Mouse (Mus musculus): ENCODE results near the gene Uqcrq. TPM values are rescaled to one million over a fixed set of nuclear protein-coding genes. Genes with fewer than 3 reads are reported as not detected.

Gene Uqcrq
- 142 TPM for total RNA-seq (2023)

DNA sequence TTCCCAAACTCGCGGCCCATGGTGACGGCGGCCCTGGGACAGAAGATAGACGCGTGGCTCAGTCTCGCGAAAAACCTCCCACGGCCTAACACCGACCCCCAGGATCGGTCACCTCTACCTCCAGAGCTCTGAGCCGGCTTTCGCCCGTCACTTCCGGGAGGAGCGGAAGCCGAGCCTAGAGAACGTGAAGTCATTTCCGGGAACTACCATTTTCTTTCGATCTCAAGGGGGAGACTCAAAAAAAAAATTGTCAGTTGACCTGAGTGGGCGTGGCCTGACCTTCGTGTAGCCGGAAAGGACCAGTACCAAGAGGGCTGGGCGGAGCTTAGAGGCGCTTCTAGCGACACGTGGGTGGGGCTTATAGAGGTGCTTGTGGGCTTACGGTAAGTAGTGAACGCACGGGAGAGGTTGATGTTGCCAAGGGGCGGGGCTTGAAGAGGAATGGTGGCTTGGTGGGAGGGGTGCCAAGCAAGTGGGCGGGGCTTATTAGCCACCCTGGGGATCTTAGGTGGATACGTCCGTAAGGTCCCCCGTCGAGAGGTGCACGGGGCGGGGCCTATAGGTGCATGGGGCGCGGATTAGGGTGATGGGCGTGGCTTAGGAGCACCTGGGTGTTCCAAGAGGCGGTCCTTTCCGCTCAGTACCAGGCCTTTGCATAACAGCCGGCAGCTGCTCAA lies at the start of gene Uqcrq, which contains the start of gene Gdf9:
Gene Uqcrq (minus strand): TSS at position 162 of the 677 bp plus-strand sequence.
Gene Gdf9 (plus strand): TSS at position 354 of the 677 bp plus-strand sequence.

DNA sequence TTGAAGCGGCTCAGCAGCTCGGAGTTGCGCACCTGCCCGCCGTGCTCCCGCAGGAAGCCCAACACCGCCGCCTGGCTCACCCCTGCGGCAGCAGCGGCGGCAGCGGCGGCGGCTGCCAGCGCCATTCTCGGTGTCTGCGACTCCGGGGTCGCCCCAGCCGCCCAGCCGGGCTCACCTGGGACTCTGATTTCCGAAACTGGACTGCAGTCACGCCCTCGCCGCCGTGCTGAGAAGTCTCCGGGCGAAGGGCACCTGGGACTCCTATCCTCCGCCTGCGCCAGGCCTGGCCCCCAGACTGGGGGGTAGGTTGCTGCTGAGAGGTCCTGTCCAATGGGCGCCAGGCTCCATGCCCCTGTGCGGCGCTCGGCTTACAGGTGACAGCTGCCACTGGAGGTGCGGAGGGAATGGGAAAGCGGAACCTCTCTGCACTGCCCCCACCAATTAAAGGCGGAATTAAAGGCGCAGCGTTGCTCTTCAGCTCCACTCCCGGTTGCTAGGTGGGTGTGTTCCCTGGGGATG lies 49.2 kb upstream of the Uqcrq start, which contains the start of the genes Gm9945 and Sowaha:
Gene Gm9945 (plus strand): TSS at position 384 of the 519 bp plus-strand sequence.
Gene Sowaha (minus strand): TSS at position 492 of the 519 bp plus-strand sequence.

DNA sequence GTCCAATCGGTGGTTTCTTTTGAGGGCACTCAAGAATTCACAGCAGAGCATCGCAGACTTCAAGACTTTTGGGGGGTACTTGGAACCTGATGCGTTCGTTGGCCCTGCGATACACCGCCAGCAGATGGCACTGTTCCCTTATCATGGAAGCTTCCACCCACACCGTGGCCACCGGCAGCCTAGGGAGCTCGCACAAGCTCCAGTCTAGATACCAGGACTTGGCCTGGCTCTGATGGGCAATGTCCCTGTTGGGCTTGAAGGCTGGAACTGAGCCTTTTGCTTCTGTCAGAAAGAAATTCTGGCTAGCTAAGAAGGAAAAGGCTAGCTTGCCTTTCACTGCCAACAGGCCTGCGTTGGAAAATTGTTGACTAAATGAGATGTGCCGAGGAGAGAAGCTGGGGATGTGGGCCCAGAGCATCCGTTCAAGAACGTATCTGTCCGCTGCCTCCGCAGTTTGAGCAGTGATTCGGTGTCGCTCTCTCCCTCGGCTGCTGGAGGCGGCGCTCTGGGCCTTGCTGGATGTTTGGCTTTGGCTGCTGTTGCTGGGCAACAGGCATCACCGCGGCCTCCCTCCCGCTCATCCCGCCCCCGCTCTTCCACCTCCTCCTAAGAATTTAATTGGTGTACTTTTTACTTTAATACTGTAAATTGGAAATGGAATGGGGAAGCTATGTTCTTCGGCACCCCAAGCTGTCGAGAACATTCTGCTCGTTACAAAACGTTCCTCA lies 39.5 kb upstream of the Uqcrq start, which contains the start of gene Gm9837:
Gene Gm9837 (minus strand): TSS at position 512 of the 728 bp plus-strand sequence.

DNA sequence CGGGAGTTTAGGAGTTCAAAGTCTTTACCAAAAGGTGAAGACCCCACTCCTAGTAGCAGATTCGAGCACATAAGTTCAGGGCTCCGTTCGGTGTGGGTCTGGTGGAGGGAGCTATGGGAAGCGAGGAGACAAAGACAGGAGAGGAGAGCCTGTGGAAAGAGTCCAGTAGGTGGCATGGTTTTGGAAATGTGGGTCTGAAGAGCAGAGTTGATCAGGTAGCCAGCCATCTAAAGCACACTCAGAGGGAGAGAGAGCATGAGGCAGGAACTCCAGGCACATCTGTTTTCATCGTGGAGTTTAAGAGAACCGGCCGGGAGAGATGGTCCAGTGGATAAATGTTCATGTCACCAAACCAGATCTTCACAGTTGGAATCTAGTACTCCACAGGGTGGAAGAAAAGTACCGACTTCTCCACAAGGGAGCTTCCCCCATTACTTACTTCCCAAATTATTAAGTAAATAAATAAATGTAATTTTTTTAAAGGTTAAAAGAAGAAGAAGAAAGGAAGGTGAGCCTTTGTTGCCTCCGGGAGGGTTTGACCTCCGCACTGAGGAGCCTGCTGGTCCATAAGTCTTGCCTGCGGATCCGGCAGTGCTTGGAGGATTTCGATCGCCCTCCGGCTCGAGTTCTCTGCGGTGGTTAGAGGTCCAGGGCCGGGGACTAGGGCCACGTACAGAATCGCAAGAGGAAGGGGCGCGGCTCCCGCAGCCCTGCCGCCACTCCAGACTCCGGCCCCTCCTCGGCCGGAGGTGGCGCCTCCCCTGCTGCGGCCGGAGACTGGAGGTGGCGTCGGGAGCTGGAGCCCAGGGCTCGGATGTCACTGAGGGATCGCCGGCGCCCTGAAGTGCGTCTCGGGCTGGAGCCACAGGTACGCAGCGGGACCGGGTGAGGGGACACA lies 26.1 kb upstream of the Uqcrq start, which contains the start of the genes Gm10447 and Shroom1:
Gene Gm10447 (minus strand): TSS at position 637 of the 898 bp plus-strand sequence.
Gene Shroom1 (plus strand): TSS at position 732 of the 898 bp plus-strand sequence.

DNA sequence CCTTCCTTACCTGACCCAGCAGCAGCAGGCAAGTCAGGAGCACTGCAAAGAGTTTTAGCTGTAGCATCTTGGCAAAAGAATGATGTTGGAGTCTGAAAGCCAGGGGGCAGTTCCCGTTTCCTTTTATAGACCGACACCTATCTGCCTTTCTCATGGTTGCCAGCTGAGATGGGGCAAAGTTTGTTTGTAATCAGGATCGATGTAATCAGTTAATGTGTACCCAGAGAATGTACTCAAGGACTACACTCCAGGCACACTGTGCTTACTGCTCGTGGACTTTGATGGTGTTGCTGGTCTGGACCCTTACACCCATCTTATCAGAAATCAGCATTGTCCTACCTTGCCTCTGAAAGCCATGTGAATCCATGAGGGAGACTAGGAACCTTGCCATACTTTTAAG lies 7.6 kb downstream of the Uqcrq start, which contains the start of gene Leap2:
Gene Leap2 (minus strand): TSS at position 135 of the 400 bp plus-strand sequence.

Other genes with a start within 250 kb of the Uqcrq start
- gene Hspa4, start 130.4 kb downstream of the Uqcrq start, total RNA-seq (2023) = 105 TPM
- gene Zcchc10, start 106.2 kb downstream of the Uqcrq start, total RNA-seq (2023) = 22.1 TPM
- gene Aff4, start 80.0 kb downstream of the Uqcrq start, total RNA-seq (2023) = 258 TPM
- gene Leap2, start 7.7 kb downstream of the Uqcrq start, total RNA-seq (2023) = not detected
- not detected for gene Gdf9, start 192 bp upstream of the Uqcrq start, total RNA-seq (2023)
- not detected for gene Gm10447, start 26.3 kb upstream of the Uqcrq start, total RNA-seq (2023)
- not detected for gene Shroom1, start 26.4 kb upstream of the Uqcrq start, total RNA-seq (2023)
- not detected for gene Gm9837, start 39.6 kb upstream of the Uqcrq start, total RNA-seq (2023)
- gene Gm9945, start 49.3 kb upstream of the Uqcrq start, total RNA-seq (2023) = not detected
- not detected for gene Sowaha, start 49.4 kb upstream of the Uqcrq start, total RNA-seq (2023)
- gene Sept8, start 88.4 kb upstream of the Uqcrq start, total RNA-seq (2023) = 1.2 TPM
- gene Kif3a, start 136.5 kb upstream of the Uqcrq start, total RNA-seq (2023) = 8.2 TPM
- not detected for gene Il4, start 187.8 kb upstream of the Uqcrq start, total RNA-seq (2023)
- gene Il13, start 203.9 kb upstream of the Uqcrq start, total RNA-seq (2023) = not detected

Data from CD4-positive naive resting alpha-beta T cell, adult 57 days (primary cell).